Mouse (Mus musculus): ENCODE data around the gene Cst3. TPM values are rescaled to one million over a fixed set of nuclear protein-coding genes. Genes with fewer than 3 reads are reported as not detected.

Cst3 gene
- total RNA-seq, 1 experiment, result 304 TPM

DNA sequence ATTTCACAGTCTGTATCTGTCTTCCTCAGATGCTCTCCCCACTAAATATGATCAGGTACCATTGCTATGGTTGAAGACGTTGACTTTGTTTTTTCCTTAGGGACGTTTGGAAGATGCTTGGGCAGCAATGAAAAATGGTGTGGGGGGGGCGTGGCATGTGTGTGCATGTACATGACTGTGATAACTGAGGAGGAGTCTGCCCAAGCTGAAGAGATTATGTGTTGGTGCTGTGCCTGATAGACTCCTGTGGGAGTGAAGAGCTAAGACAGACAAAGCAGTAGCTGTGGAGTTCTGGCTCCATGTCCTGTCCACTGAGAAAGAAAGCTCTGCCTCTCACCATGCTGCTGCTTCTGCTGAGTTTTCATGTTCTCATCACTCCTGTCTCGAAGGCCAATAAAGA, 40.6 kb downstream of the Cst3 start, which contains the start of gene Cst9:
Gene Cst9, plus strand, starts transcription at position 236 of the 400 bp plus-strand sequence.
- in situ Hi-C loops (cut with MboI; ENCODE audit: low sequenced_read_pairs in 2 of 2, unreplicated experiment in 2 of 2), result no loop called here
- no peak within 1 kb of the TSS for H3K27ac ChIP-seq (ENCODE audit: insufficient read depth, low read depth, low read length, poor library complexity, severe bottlenecking)
- TF ChIP-seq ZC3H11A (IDR thresholded peaks at IDR 0.05; ENCODE audit: borderline replicate concordance, low read depth, low read length) (no peak), HCFC1 (IDR thresholded peaks at IDR 0.05; ENCODE audit: borderline replicate concordance, insufficient read depth, low read length) (no peak), ZNF384 (IDR thresholded peaks at IDR 0.05; ENCODE audit: low read depth, low read length) (no peak), MAFK (IDR thresholded peaks at IDR 0.05; ENCODE audit: insufficient read depth, low read depth, low read length) (no peak), CHD2 (IDR thresholded peaks at IDR 0.05; ENCODE audit: low read depth, low read length) (no peak)

DNA sequence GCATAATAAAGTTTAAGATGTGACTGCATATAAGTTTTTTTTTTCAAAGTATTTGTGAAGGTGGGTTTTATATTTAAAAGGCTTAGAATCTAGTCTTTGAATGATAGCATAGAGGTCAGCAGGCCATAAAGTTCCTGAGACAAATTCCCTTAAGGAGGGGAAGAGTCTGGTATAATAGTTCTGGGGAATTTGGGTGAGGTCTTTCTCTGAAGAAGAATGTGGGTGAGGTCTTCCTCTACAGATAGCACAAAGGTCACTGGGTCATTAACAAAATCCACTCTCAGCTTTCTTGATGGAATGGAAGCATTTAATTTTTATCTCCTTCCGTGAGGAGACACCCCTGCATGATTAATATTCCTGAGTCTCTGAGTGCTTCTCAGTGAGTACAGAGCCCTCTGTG, 49.5 kb downstream of the Cst3 start:
- Histone ChIP-seq H3K9me3 (ENCODE audit: control insufficient read depth, insufficient read depth, low read depth, low read length) (no peaks in the 10 kb centered on the region), H3K27ac (ENCODE audit: insufficient read depth, low read depth, low read length, poor library complexity, severe bottlenecking) (no peak overlapping the region), H3K36me3 (ENCODE audit: control insufficient read depth, insufficient read depth, low read length, poor library complexity, severe bottlenecking) (no peaks in the 10 kb centered on the region), H3K4me1 (ENCODE audit: control insufficient read depth in 2 of 2, insufficient read depth in 2 of 2, low read length in 2 of 2, poor library complexity in 1 of 2) (peaks cover 0 to 5% of the 10 kb centered on the region in 2 experiments; a peak in 1 of 4 replicates), H3K4me3 (ENCODE audit: insufficient read depth in 1 of 2, low read depth in 1 of 2, low read length in 2 of 2, poor library complexity in 1 of 2, severe bottlenecking in 1 of 2) (no peak overlapping the region), H3K9ac (ENCODE audit: insufficient read depth, low read depth, low read length, poor library complexity, severe bottlenecking) (no peak overlapping the region; the same call in 1 of the 2 replicates)
- TF ChIP-seq HCFC1 (IDR thresholded peaks at IDR 0.05; ENCODE audit: borderline replicate concordance, insufficient read depth, low read length) (no peak), ZNF384 (IDR thresholded peaks at IDR 0.05; ENCODE audit: low read depth, low read length) (no peak), CHD2 (IDR thresholded peaks at IDR 0.05; ENCODE audit: low read depth, low read length) (no peak), MAFK (IDR thresholded peaks at IDR 0.05; ENCODE audit: insufficient read depth, low read depth, low read length) (no peak), ZC3H11A (IDR thresholded peaks at IDR 0.05; ENCODE audit: borderline replicate concordance, low read depth, low read length) (no peak)
- in situ Hi-C loops (cut with MboI; ENCODE audit: low sequenced_read_pairs in 2 of 2, unreplicated experiment in 2 of 2), result no loop called here
- DNase-seq (ENCODE audit: low read depth, low spot score), result no peak

More for the DNA sequence above, 40.6 kb downstream of the Cst3 start, which contains the start of gene Cst9:
- H3K4me1 ChIP-seq (ENCODE audit: control insufficient read depth in 2 of 2, insufficient read depth in 2 of 2, low read length in 2 of 2, poor library complexity in 1 of 2), result no peaks in the 10 kb centered on the region
- DNase-seq (ENCODE audit: low read depth, low spot score), result no peak
- H3K36me3 ChIP-seq (ENCODE audit: control insufficient read depth, insufficient read depth, low read length, poor library complexity, severe bottlenecking), result no peaks in the 10 kb centered on the region
- H3K4me3 ChIP-seq (ENCODE audit: insufficient read depth in 1 of 2, low read depth in 1 of 2, low read length in 2 of 2, poor library complexity in 1 of 2, severe bottlenecking in 1 of 2), result no peak within 1 kb of the TSS
- no peaks in the 10 kb centered on the region for H3K9me3 ChIP-seq (ENCODE audit: control insufficient read depth, insufficient read depth, low read depth, low read length)
- H3K9ac ChIP-seq (ENCODE audit: insufficient read depth, low read depth, low read length, poor library complexity, severe bottlenecking), result no peak within 1 kb of the TSS

Other genes starting within 250 kb of the Cst3 start
- gene Nxt1, start 203.1 kb downstream of the Cst3 start, total RNA-seq (2012; rRNA removed), result 50.8 and 62.9 TPM in 2 replicates
- 15.6 and 17.6 TPM in 2 replicates for gene Gzf1, start 194.7 kb downstream of the Cst3 start, total RNA-seq (2012; rRNA removed)
- gene Napb, start 143.2 kb downstream of the Cst3 start, total RNA-seq (2012; rRNA removed), result 4.2 and 5.4 TPM in 2 replicates
- gene Cstl1, start 125.3 kb downstream of the Cst3 start, total RNA-seq (2012; rRNA removed), result not detected in 2 replicates
- gene Cst11, start 104.2 kb downstream of the Cst3 start, total RNA-seq (2012; rRNA removed), result not detected in 2 replicates
- 1.3 TPM in 1 of 2 replicates, not detected in the other for gene 8030411F24Rik, start 93.7 kb downstream of the Cst3 start, total RNA-seq (2012; rRNA removed)
- not detected in 2 replicates for gene Cst12, start 86.3 kb downstream of the Cst3 start, total RNA-seq (2012; rRNA removed)
- not detected in 2 replicates for gene Cst8, start 76.9 kb downstream of the Cst3 start, total RNA-seq (2012; rRNA removed)
- not detected in 2 replicates for gene Cst13, start 55.6 kb downstream of the Cst3 start, total RNA-seq (2012; rRNA removed)
- gene Cst9, start 40.5 kb downstream of the Cst3 start, total RNA-seq (2012; rRNA removed), result not detected in 2 replicates
- gene 9230104L09Rik, start 10.7 kb downstream of the Cst3 start, total RNA-seq (2012; rRNA removed), result not detected in 2 replicates
- gene Gm1330, start 127.6 kb upstream of the Cst3 start, total RNA-seq (2012; rRNA removed), result not detected in 2 replicates
- gene Gm10750, start 141.5 kb upstream of the Cst3 start, total RNA-seq (2012; rRNA removed), result not detected in 2 replicates

Data from ES-E14 (cell line).